Mouse (Mus musculus) embryonic fibroblast, embryonic 13.5 days (primary cell): ENCODE results near the gene Mink1.

Source experiments
- CTCF ChIP-seq: IDR thresholded peaks from 2 replicates; pipeline ENCODE4 v1.5.1; 2011; ENCODE audit warnings: mild to moderate bottlenecking, control low read depth, low read length, moderate library complexity, borderline replicate concordance; ENCODE audit not compliant: insufficient read depth
- POLR2A ChIP-seq: IDR thresholded peaks from 2 replicates; pipeline ENCODE4 v1.6.1; 2011; ENCODE audit warnings: low read depth, mild to moderate bottlenecking, control low read depth, low read length, moderate library complexity

DNA sequence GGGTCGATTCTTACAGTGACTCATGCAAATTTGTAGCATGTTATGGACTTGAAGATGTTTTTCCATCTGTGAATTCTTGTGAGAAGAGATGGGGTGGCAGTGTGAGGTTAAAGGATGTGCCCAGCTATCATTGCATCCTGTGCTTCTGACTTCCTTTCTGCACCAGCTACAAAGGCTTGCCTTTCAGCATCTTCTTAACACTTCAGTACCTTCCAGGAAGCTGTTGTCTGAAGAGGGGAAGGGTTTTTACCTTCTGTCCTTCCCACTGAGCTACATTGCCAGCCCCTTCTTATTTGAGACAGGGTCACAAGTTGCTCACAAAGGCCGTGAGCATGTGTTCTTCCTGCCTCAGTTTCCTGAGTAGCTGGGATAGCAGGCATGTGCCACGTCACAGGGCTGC, 18.2 kb downstream of the Mink1 start:
- no peak for TF ChIP-seq POLR2A
- no peak for TF ChIP-seq CTCF
